Mouse (Mus musculus) heart, embryonic 13.5 days (tissue): Measurements from ENCODE around the gene Gm3376. TPM values are rescaled to one million over a fixed set of nuclear protein-coding genes. Genes with fewer than 3 reads are reported as not detected.
"Not testable (repeated sequence)": the region's sequence is repeated elsewhere in the genome, so short reads cannot be mapped to it uniquely, and the experiment has no call there.

Source experiments
- ATAC-seq: fragments of 200-750 bp; cut with Nextera tagmentation; 2 replicates; pipeline ENCODE4 v1.8.0; 2017; ENCODE audit warnings: moderate TSS enrichment; ENCODE audit not compliant: insufficient number of reproducible peaks, low FRiP score, low TSS enrichment; ENCODE audit errors: extremely low read depth
- H3K27ac ChIP-seq: fragments of 300-500 bp; sonication (generic); replicated peaks from 2 replicates; pipeline ENCODE4 v1.5.1; 2015; ENCODE audit warnings: moderate library complexity, mild to moderate bottlenecking, inconsistent platforms
- H3K27me3 ChIP-seq: fragments of 300-500 bp; sonication (generic); replicated peaks from 2 replicates; pipeline ENCODE4 v1.6.1; 2015; ENCODE audit warnings: mild to moderate bottlenecking, inconsistent platforms
- H3K36me3 ChIP-seq: fragments of 300-500 bp; sonication (generic); 2 replicates; pipeline ENCODE4 v1.6.1; 2015; ENCODE audit warnings: mild to moderate bottlenecking, inconsistent platforms
- H3K4me1 ChIP-seq: fragments of 300-500 bp; sonication (generic); 2 replicates; pipeline ENCODE4 v1.6.1; 2015; ENCODE audit warnings: inconsistent platforms
- H3K4me2 ChIP-seq: fragments of 300-500 bp; sonication (generic); 2 replicates; pipeline ENCODE4 v1.6.1; 2015; ENCODE audit warnings: inconsistent platforms, mild to moderate bottlenecking, moderate library complexity
- H3K4me3 ChIP-seq: fragments of 300-500 bp; sonication (generic); 2 replicates; pipeline ENCODE4 v1.5.1; 2015; ENCODE audit warnings: moderate library complexity, mild to moderate bottlenecking, inconsistent platforms
- H3K9ac ChIP-seq: fragments of 300-500 bp; sonication (generic); 2 replicates; pipeline ENCODE4 v1.6.1; 2015; ENCODE audit warnings: inconsistent platforms, mild to moderate bottlenecking, moderate library complexity
- H3K9me3 ChIP-seq: fragments of 300-500 bp; sonication (generic); 2 replicates; pipeline ENCODE4 v1.6.1; 2016; ENCODE audit warnings: inconsistent platforms
- WGBS: fragments of 180-500 bp; shearing (Covaris S2); methylation state at CpG from one replicate; pipeline ENCODE4 v1.1.7; 2015; ENCODE audit warnings: mixed read lengths; 5-methylcytosine and 5-hydroxymethylcytosine counted together
- polyA plus RNA-seq: library from polyadenylated mRNA; unstranded; fragments of >200 nt; fragmentation: Nextera tagmentation; extraction: Ambion mirVana; gene quantifications from 2 replicates; pipeline ENCODE4 v1.2.1, GENCODE M21; 2015

The Gm3376 gene
- not detected in 2 replicates for polyA plus RNA-seq

DNA sequence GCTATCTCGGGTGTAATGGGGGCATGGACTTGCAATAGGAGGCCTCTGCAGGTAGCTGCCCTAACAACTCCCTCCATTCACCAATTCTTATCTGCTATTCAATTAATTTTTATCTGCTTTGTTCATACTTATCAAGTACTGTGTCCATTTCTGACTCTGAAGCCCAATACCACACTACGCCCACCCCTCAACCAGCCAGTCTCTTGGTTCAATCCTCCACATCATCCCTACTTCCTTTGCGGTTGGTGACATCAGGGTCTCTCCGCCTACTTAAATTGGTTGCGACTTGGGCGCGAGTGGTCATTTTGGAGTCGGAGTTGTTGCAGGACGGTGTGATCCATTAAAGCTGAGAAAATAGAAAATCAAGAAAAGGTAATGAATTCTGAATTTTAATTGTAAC lies at the start of gene Gm3376:
TSS of gene Gm3376 (plus strand) at position 301 of the 400 bp plus-strand sequence.
- not testable (repeated sequence) for H3K27me3 ChIP-seq, H3K27ac ChIP-seq, H3K4me1 ChIP-seq, H3K4me3 ChIP-seq, H3K9ac ChIP-seq, ATAC-seq, H3K36me3 ChIP-seq, H3K4me2 ChIP-seq, H3K9me3 ChIP-seq
- no CpG with 5 or more reads among the region's 9 CpGs for WGBS
